Mouse (Mus musculus): ENCODE data around the gene Sh3rf3.

- TF ChIP-seq POLR2A (IDR thresholded peaks at IDR 0.05; ENCODE audit: low read depth, low read length) (no peak), CTCF (IDR thresholded peaks at IDR 0.05; ENCODE audit: borderline replicate concordance, insufficient read depth, low read length) (no peak)
These were observed 181.6 kb downstream of the Sh3rf3 start for GRCm38 (mm10) chr10:58994726-58995125.
